Mouse (Mus musculus) intestine, embryonic 14.5 days (tissue): ENCODE results near the gene Nasp. TPM values are rescaled to one million over a fixed set of nuclear protein-coding genes. Genes with fewer than 3 reads are reported as not detected.
"Not testable (repeated sequence)": the region's sequence is repeated elsewhere in the genome, so short reads cannot be mapped to it uniquely, and the experiment has no call there.

Experiments used
- ATAC-seq: fragments of 200-750 bp; cut with Nextera tagmentation; replicated peaks from 2 replicates; pipeline ENCODE4 v1.8.0; 2017; ENCODE audit warnings: low read depth, moderate number of reproducible peaks, moderate TSS enrichment, moderate library complexity; ENCODE audit not compliant: low FRiP score, low TSS enrichment
- DNase-seq: peaks from one replicate; pipeline ENCODE4 v3.0.0-alpha.2; 2018; ENCODE audit warnings: low spot score
- H3K27ac ChIP-seq: fragments of 300-500 bp; sonication (generic); 2 replicates; pipeline ENCODE4 v1.5.1; 2014; ENCODE audit warnings: low read depth, mild to moderate bottlenecking, control low read depth
- H3K27me3 ChIP-seq: fragments of 300-500 bp; sonication (generic); replicated peaks from 2 replicates; pipeline ENCODE4 v1.6.1; 2014; ENCODE audit warnings: low read length, control low read depth; ENCODE audit not compliant: control insufficient read depth, insufficient read depth
- H3K36me3 ChIP-seq: fragments of 300-500 bp; sonication (generic); 2 replicates; pipeline ENCODE4 v1.6.1; 2014; ENCODE audit warnings: low read length, control low read depth; ENCODE audit not compliant: control insufficient read depth, insufficient read depth
- H3K4me1 ChIP-seq: fragments of 300-500 bp; sonication (generic); replicated peaks from 2 replicates; pipeline ENCODE4 v1.6.1; 2014; ENCODE audit warnings: low read length, control low read depth, mixed read lengths; ENCODE audit not compliant: control insufficient read depth, insufficient read depth
- H3K4me2 ChIP-seq: fragments of 300-500 bp; sonication (generic); 2 replicates; pipeline ENCODE4 v1.6.1; 2014; ENCODE audit warnings: low read length
- H3K4me3 ChIP-seq: fragments of 300-500 bp; sonication (generic); 2 replicates; pipeline ENCODE4 v1.5.1; 2014; ENCODE audit warnings: low read depth, low read length, control low read depth, mixed read lengths
- H3K9ac ChIP-seq: fragments of 300-500 bp; sonication (generic); 2 replicates; pipeline ENCODE4 v1.6.1; 2014; ENCODE audit warnings: mild to moderate bottlenecking, low read length
- H3K9me3 ChIP-seq: fragments of 300-500 bp; sonication (generic); 2 replicates; pipeline ENCODE4 v1.6.1; 2016; ENCODE audit warnings: low read length, control low read depth; ENCODE audit not compliant: control insufficient read depth
- WGBS: fragments of 180-500 bp; shearing (Covaris S2); extraction: QIAGEN DNeasy Blood & Tissue Kit; methylation state at CpG from one replicate; pipeline ENCODE4 v1.1.7; 2014; 5-methylcytosine and 5-hydroxymethylcytosine counted together
- polyA plus RNA-seq: library from polyadenylated mRNA; unstranded; fragments of >200 nt; fragmentation: Nextera tagmentation; extraction: Ambion mirVana; gene quantifications from 2 replicates; pipeline ENCODE4 v1.2.1, GENCODE M21; 2014

Gene Nasp
- polyA plus RNA-seq, 1 experiment from 2014 or later = 146 TPM

GRCm38 (mm10) chr4:116660829-116661228, 33.1 kb upstream of the Nasp start:
- Histone ChIP-seq H3K4me1 (no peaks in the 10 kb centered on the region), H3K9me3 (no peaks in the 10 kb centered on the region), H3K4me3 (no peak overlapping the region), H3K9ac (no peak overlapping the region), H3K4me2 (no peak overlapping the region), H3K36me3 (no peaks in the 10 kb centered on the region), H3K27ac (no peak overlapping the region), H3K27me3 (no peaks in the 10 kb centered on the region)
- no peak for ATAC-seq
- 67% methylated on average over 6 of the region's 6 CpGs for WGBS
- no peak for DNase-seq

GRCm38 (mm10) chr4:116659916-116660315, 32.2 kb upstream of the Nasp start:
- not testable (repeated sequence) for H3K36me3 ChIP-seq, DNase-seq, ATAC-seq, H3K4me3 ChIP-seq, H3K27me3 ChIP-seq, H3K9ac ChIP-seq, H3K4me1 ChIP-seq, H3K9me3 ChIP-seq, H3K27ac ChIP-seq, H3K4me2 ChIP-seq
- 77% methylated on average over 6 of the region's 6 CpGs for WGBS

GRCm38 (mm10) chr4:116659474-116659873, 31.7 kb upstream of the Nasp start:
- no peaks in the 10 kb centered on the region for H3K4me1 ChIP-seq
- no peak for ATAC-seq
- H3K36me3 ChIP-seq = no peaks in the 10 kb centered on the region
- H3K27ac ChIP-seq = no peak overlapping the region
- no peak overlapping the region for H3K4me2 ChIP-seq
- H3K9me3 ChIP-seq = no peaks in the 10 kb centered on the region
- WGBS = 60% methylated on average over 2 of the region's 2 CpGs
- H3K27me3 ChIP-seq = no peaks in the 10 kb centered on the region
- no peak overlapping the region for H3K4me3 ChIP-seq
- no peak for DNase-seq
- H3K9ac ChIP-seq = no peak overlapping the region

- ATAC-seq = no peak
- Histone ChIP-seq H3K9me3 (no peaks in the 10 kb centered on the region), H3K27ac (no peak overlapping the region), H3K27me3 (no peaks in the 10 kb centered on the region), H3K36me3 (no peaks in the 10 kb centered on the region), H3K4me2 (no peak overlapping the region), H3K4me1 (no peaks in the 10 kb centered on the region), H3K4me3 (no peak overlapping the region), H3K9ac (no peak overlapping the region)
- DNase-seq = no peak
- WGBS = 50% methylated on average over 3 of the region's 3 CpGs
These were observed 30.2 kb upstream of the Nasp start for GRCm38 (mm10) chr4:116657971-116658370.

- no peak overlapping the region for H3K9ac ChIP-seq
- no peak for ATAC-seq
- WGBS = 71% methylated on average over 3 of the region's 3 CpGs
These were observed 27.9 kb upstream of the Nasp start for GRCm38 (mm10) chr4:116655658-116656057.

GRCm38 (mm10) chr4:116655100-116655499, 27.4 kb upstream of the Nasp start:
- ATAC-seq = no peak
- Histone ChIP-seq H3K27me3 (no peaks in the 10 kb centered on the region), H3K9me3 (no peaks in the 10 kb centered on the region), H3K9ac (no peak overlapping the region), H3K27ac (no peak overlapping the region), H3K36me3 (no peaks in the 10 kb centered on the region), H3K4me1 (peaks cover 2% of the 10 kb centered on the region), H3K4me2 (no peak overlapping the region), H3K4me3 (no peak overlapping the region)
- DNase-seq = no peak
- WGBS = 60% methylated on average over 2 of the region's 2 CpGs

More at GRCm38 (mm10) chr4:116655658-116656057, 27.9 kb upstream of the Nasp start:
- no peak overlapping the region for H3K27ac ChIP-seq
- no peaks in the 10 kb centered on the region for H3K36me3 ChIP-seq
- H3K4me2 ChIP-seq = no peak overlapping the region
- no peaks in the 10 kb centered on the region for H3K27me3 ChIP-seq
- no peaks in the 10 kb centered on the region for H3K4me1 ChIP-seq
- no peak for DNase-seq
- H3K4me3 ChIP-seq = no peak overlapping the region
- no peaks in the 10 kb centered on the region for H3K9me3 ChIP-seq

GRCm38 (mm10) chr4:116653228-116653627, 25.5 kb upstream of the Nasp start:
- 85% methylated on average over 6 of the region's 6 CpGs for WGBS
- Histone ChIP-seq H3K9ac (no peak overlapping the region), H3K4me2 (no peak overlapping the region), H3K27me3 (no peaks in the 10 kb centered on the region), H3K9me3 (no peaks in the 10 kb centered on the region), H3K4me1 (peaks cover 7% of the 10 kb centered on the region), H3K4me3 (no peak overlapping the region), H3K36me3 (0 out of 2 replicates have a peak, but pooled peaks cover 12% of the 10 kb centered on the region), H3K27ac (no peak overlapping the region)
- no peak for DNase-seq
- ATAC-seq = no peak

GRCm38 (mm10) chr4:116651797-116652135, 24.0 kb upstream of the Nasp start:
- Histone ChIP-seq H3K4me2 (peak overlapping the region; percentile 79), H3K9me3 (no peaks in the 10 kb centered on the region), H3K9ac (peak overlapping the region; percentile 94), H3K36me3 (peaks cover 26% of the 10 kb centered on the region), H3K4me1 (peaks cover 7% of the 10 kb centered on the region), H3K27me3 (no peaks in the 10 kb centered on the region), H3K27ac (peak overlapping the region; percentile 92), H3K4me3 (peak overlapping the region; percentile 87)
- DNase-seq (no peak), ATAC-seq (no peak)
- WGBS = 12% methylated on average over 6 of the region's 6 CpGs

- peak within 1 kb of the TSS; percentile 92 for H3K27ac ChIP-seq
- peaks cover 7% of the 10 kb centered on the region for H3K4me1 ChIP-seq
- H3K27me3 ChIP-seq = no peaks in the 10 kb centered on the region
- peak within 1 kb of the TSS; percentile 94 for H3K9ac ChIP-seq
- ATAC-seq (peak; percentile 99), DNase-seq (peak; percentile 94)
- H3K9me3 ChIP-seq = no peaks in the 10 kb centered on the region
- peaks cover 32% of the 10 kb centered on the region for H3K36me3 ChIP-seq
- under 1% methylated on average over 39 of the region's 39 CpGs for WGBS
- peak within 1 kb of the TSS; percentile 87 for H3K4me3 ChIP-seq
- H3K4me2 ChIP-seq = peak within 1 kb of the TSS; percentile 79
These were observed 23.4 kb upstream of the Nasp start, which contains the start of gene Akr1a1 for GRCm38 (mm10) chr4:116650924-116651796. Gene Akr1a1 (minus strand): TSS chr4:116651680.
